ENCODE assay signal across 25 mouse cellular contexts in the genomic region with DNA sequence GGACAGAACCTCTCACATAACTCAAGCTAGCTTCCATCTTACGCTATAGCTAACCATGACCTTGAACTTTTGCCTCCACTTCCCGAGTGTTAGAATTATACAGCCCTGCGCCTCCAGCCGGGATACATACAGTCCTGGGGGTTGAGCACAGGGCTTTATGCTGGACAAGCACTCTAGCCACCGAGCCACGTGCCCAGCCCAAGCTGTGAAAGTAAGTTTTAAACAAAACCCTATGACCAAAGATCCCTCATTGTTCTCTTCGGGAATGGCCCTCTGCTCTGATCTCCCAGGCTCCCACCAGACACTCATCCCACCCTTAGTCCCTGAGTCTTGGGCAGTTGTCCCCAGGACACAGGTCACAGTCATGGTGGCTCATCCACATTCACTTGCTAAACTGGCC.
"Had no signal": no experiment of that assay in that cellular context is flagged by ENCODE, and none has a peak within 500 bp of the region (broad histone marks: within the 10 kb centered on the region; RNA-seq: fewer than 3 reads in every experiment).

No protein-coding gene starts in this region.

- H3K4me1 ChIP-seq: hindbrain, embryonic 12.5 days; kidney, embryonic 15.5 days; limb, embryonic 15.5 days had no signal

- H3K27me3 ChIP-seq: heart, embryonic 12.5 days; hindbrain, embryonic 12.5 days; liver, embryonic 12.5 days had no signal

- H3K4me3 ChIP-seq: gastrocnemius, adult 2 months; heart, adult 2 months; heart, embryonic 12.5 days; hindbrain, embryonic 10.5 days; hindbrain, embryonic 12.5 days; kidney, embryonic 15.5 days; limb, embryonic 13.5 days; limb, embryonic 15.5 days; liver, embryonic 12.5 days had no signal

- H3K9me3 ChIP-seq: heart, embryonic 12.5 days; hindbrain, embryonic 10.5 days; hindbrain, embryonic 12.5 days; kidney, embryonic 15.5 days; limb, embryonic 13.5 days; limb, embryonic 15.5 days; liver, embryonic 12.5 days had no signal

- DNase-seq: gastrocnemius, adult 2 months; gastrocnemius, postnatal 10 days; gastrocnemius, postnatal 25 days; heart, adult 2 months; heart, postnatal 10 days; heart, postnatal 4 days; kidney, adult 11 months; kidney, adult 2 months; kidney, adult 9 months; kidney, postnatal 14 days; kidney, postnatal 36 days; layer of hippocampus, adult 9-11 months; left cerebral cortex, postnatal 4 days had no signal

- H3K36me3 ChIP-seq: heart, embryonic 12.5 days; hindbrain, embryonic 10.5 days; hindbrain, embryonic 12.5 days; kidney, embryonic 15.5 days; limb, embryonic 13.5 days; limb, embryonic 15.5 days; liver, embryonic 12.5 days had no signal

- H3K27ac ChIP-seq: gastrocnemius, adult 2 months; heart, adult 2 months; hindbrain, embryonic 10.5 days; hindbrain, embryonic 12.5 days; hindbrain, embryonic 14.5 days; kidney, embryonic 15.5 days; kidney, postnatal 0 days; limb, embryonic 13.5 days; limb, embryonic 15.5 days; liver, embryonic 12.5 days; liver, embryonic 14.5 days had no signal

- H3K9ac ChIP-seq: heart, embryonic 12.5 days; hindbrain, embryonic 12.5 days; hindbrain, embryonic 14.5 days; kidney, embryonic 15.5 days; limb, embryonic 13.5 days; limb, embryonic 15.5 days; liver, embryonic 12.5 days; liver, embryonic 14.5 days had no signal

- ATAC-seq: hindbrain, embryonic 16.5 days; intestine, embryonic 16.5 days; liver, embryonic 12.5 days had no signal

- H3K4me2 ChIP-seq: heart, embryonic 12.5 days; hindbrain, embryonic 12.5 days; hindbrain, embryonic 14.5 days; kidney, embryonic 15.5 days; limb, embryonic 13.5 days; limb, embryonic 15.5 days; liver, embryonic 12.5 days had no signal
